In genomic region chr9:67504669-67505260, GRCm38 (mm10) we compare ENCODE assay signal across 17 mouse cellular contexts. TPM values are rescaled to one million over a fixed set of nuclear protein-coding genes. Genes with fewer than 3 reads are reported as not detected.
DNase-seq lines count a peak whose midpoint lies in the region; ATAC-seq lines count a peak whose summit lies in the region.
"Had no signal": no experiment of that assay in that cellular context is flagged by ENCODE, and none has a peak within 500 bp of the region (broad histone marks: within the 10 kb centered on the region; RNA-seq: fewer than 3 reads in every experiment).

No protein-coding gene starts in this region.

- H3K27me3 ChIP-seq in kidney, embryonic 16.5 days (ENCODE audit: insufficient read depth, low read length): 0 out of 2 replicates have a peak, but pooled peaks cover 3% of the 10 kb centered on the region
- H3K27me3 ChIP-seq: CH12.LX; forebrain, embryonic 15.5 days; heart, embryonic 12.5 days; liver, embryonic 15.5 days had no signal

- H3K4me1 ChIP-seq in kidney, embryonic 16.5 days (ENCODE audit: insufficient read depth, low read length): no peaks in the 10 kb centered on the region
- H3K4me1 ChIP-seq: forebrain, embryonic 15.5 days; liver, embryonic 15.5 days had no signal

- no peak overlapping the region for H3K4me3 ChIP-seq in kidney, embryonic 16.5 days (ENCODE audit: low read length)
- H3K4me3 ChIP-seq: forebrain, embryonic 15.5 days; heart, embryonic 12.5 days; liver, embryonic 15.5 days had no signal

- ATAC-seq in kidney, embryonic 16.5 days (ENCODE audit: low FRiP score, low TSS enrichment): no peak
- no peak for ATAC-seq in inflammation-experienced regulatory T-cells, adult 6 months
- ATAC-seq: forebrain, embryonic 15.5 days; hindbrain, embryonic 16.5 days; midbrain, embryonic 16.5 days had no signal

- no peak overlapping the region for H3K4me2 ChIP-seq in kidney, embryonic 16.5 days (replicated peaks; ENCODE audit: low read depth, low read length)
- H3K4me2 ChIP-seq: forebrain, embryonic 15.5 days; heart, embryonic 12.5 days; liver, embryonic 15.5 days had no signal

- no peaks in the 10 kb centered on the region for H3K36me3 ChIP-seq in kidney, embryonic 16.5 days (ENCODE audit: insufficient read depth, low read length)
- H3K36me3 ChIP-seq: forebrain, embryonic 15.5 days; heart, embryonic 12.5 days; liver, embryonic 15.5 days had no signal

- 85% methylated on average over 8 of the region's 8 CpGs for WGBS in kidney, embryonic 16.5 days

- no peaks in the 10 kb centered on the region for H3K9me3 ChIP-seq in kidney, embryonic 16.5 days (ENCODE audit: low read length)
- H3K9me3 ChIP-seq: forebrain, embryonic 15.5 days; heart, embryonic 12.5 days; liver, embryonic 15.5 days had no signal

- H3K27ac ChIP-seq in kidney, embryonic 16.5 days (ENCODE audit: low read length): no peak overlapping the region
- H3K27ac ChIP-seq: forebrain, embryonic 15.5 days; liver, embryonic 15.5 days had no signal

- H3K9ac ChIP-seq in kidney, embryonic 16.5 days (replicated peaks; ENCODE audit: low read length): no peak overlapping the region
- H3K9ac ChIP-seq: forebrain, embryonic 15.5 days; heart, embryonic 12.5 days; liver, embryonic 15.5 days had no signal

- peak; percentile 6 to 9 for DNase-seq in cerebellum, adult 18-20 months
- no peak for DNase-seq in cerebellum, postnatal 4 days (ENCODE audit: low spot score in 2 of 2)
- DNase-seq in kidney, adult 9 months: peak; percentile 19
- DNase-seq in urinary bladder, postnatal 25 days (ENCODE audit: low spot score): peak; percentile 34
- no peak for DNase-seq in urinary bladder, postnatal 4 days (ENCODE audit: low spot score in 2 of 2)
- no peak for DNase-seq in thymus, postnatal 0 days (ENCODE audit: low spot score)
- DNase-seq: heart, postnatal 36 days; right cerebral cortex, adult 18-20 months; thymus, adult 18-20 months had no signal

RNA-seq across cellular contexts. Expression of gene Tln2, which starts 54.7 kb away (rescaled TPM):
- 18.9 and 19.1 TPM in 2 replicates for polyA plus RNA-seq in kidney, embryonic 16.5 days (2015; fragmentation: Nextera tagmentation; extraction: Ambion mirVana)
- 6.0 and 6.9 TPM in 2 replicates for polyA plus RNA-seq in thymus, postnatal 0 days (2015; fragmentation: Nextera tagmentation; extraction: Ambion mirVana)
- under 1 TPM; 0.11 to 0.20 (median 0.19) TPM for polyA plus RNA-seq in inflammation-experienced regulatory T-cells, adult 6 months (2017; shearing (Covaris generic))

Comparison
In these comparisons a context has a peak if more than half of its experiments do, and no peak if none do; other contexts are left out.
1. DNase-seq: peak in cerebellum, adult 18-20 months (2 of 2), kidney, adult 9 months (single experiment) and urinary bladder, postnatal 25 days (single experiment); none in cerebellum, postnatal 4 days (0 of 2), urinary bladder, postnatal 4 days (0 of 2) and thymus, postnatal 0 days (single experiment).